Mouse (Mus musculus): ENCODE results near the gene AI597479. TPM values are rescaled to one million over a fixed set of nuclear protein-coding genes. Genes with fewer than 3 reads are reported as not detected.

Gene AI597479
- polyA plus RNA-seq, 1 experiment from 2014 or later = 5.0 TPM

DNA sequence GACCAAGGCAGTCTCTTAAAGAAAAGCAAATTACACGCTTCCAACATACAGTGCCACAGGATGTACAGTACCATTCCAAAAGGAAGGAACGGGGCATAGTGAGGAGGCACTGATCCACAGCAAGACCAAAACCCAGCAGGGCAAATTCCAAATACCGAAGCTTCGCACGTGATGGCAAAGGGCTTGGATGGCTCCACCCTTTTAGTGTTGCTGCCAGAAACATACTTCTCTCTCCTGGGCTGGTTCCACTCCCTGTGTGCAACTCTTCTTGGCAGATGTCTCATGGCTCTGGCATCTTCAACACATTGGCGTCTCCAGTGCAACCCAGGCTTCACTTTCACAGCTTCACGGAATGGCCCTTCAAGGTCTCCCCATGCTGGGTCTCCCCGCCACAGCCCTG is 18.9 kb downstream of the AI597479 start:
- no peaks in the 10 kb centered on the region for H3K27me3 ChIP-seq (ENCODE audit: insufficient read depth, low read length)
- WGBS (ENCODE audit: insufficient replicate concordance) = 87% methylated on average over 8 of the region's 8 CpGs
- no peak overlapping the region for H3K27ac ChIP-seq (ENCODE audit: low read depth)
- DNase-seq (no peak), ATAC-seq (no peak)
- no peak for TF ChIP-seq EP300 (IDR thresholded peaks at IDR 0.05; ENCODE audit: low read depth)
- no peak for TF ChIP-seq CTCF (IDR thresholded peaks at IDR 0.05; ENCODE audit: low read depth)
- no peak overlapping the region for H3K4me2 ChIP-seq (ENCODE audit: low read depth, low read length)
- H3K36me3 ChIP-seq (replicated peaks; ENCODE audit: insufficient read depth, low read length) = peaks cover 37% of the 10 kb centered on the region
- no peak overlapping the region for H3K4me3 ChIP-seq (ENCODE audit: low read depth, low read length)
- no peak overlapping the region for H3K9ac ChIP-seq (replicated peaks)
- H3K4me1 ChIP-seq (ENCODE audit: insufficient read depth) = no peaks in the 10 kb centered on the region
- H3K9me3 ChIP-seq (ENCODE audit: low read length) = no peaks in the 10 kb centered on the region

DNA sequence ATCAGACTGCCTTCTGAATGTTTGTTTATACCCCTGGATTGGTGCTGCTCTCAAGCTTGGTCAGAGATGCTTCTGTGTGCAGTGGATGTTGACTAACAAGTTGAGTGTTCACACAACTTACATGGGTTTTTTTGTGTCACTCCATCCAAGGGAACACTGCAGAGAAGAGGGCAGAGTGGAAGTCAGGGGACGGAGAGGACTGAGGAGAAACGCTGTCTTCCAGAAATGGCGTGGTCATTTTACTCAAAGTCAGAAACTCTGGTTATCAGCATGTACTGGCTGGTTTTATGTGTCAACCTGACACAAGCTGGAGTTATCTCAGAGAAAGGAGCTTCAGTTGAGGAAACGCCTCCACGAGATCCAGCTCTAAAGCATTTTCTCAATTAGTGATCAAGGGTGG is 22.4 kb downstream of the AI597479 start:
- H3K9ac ChIP-seq (replicated peaks) = no peak overlapping the region
- DNase-seq (no peak), ATAC-seq (no peak)
- no peak overlapping the region for H3K27ac ChIP-seq (ENCODE audit: low read depth)
- H3K27me3 ChIP-seq (ENCODE audit: insufficient read depth, low read length) = no peaks in the 10 kb centered on the region
- no peak overlapping the region for H3K4me3 ChIP-seq (ENCODE audit: low read depth, low read length)
- H3K4me1 ChIP-seq (ENCODE audit: insufficient read depth) = no peaks in the 10 kb centered on the region
- H3K4me2 ChIP-seq (ENCODE audit: low read depth, low read length) = no peak overlapping the region
- TF ChIP-seq EP300 (IDR thresholded peaks at IDR 0.05; ENCODE audit: low read depth) (no peak), CTCF (IDR thresholded peaks at IDR 0.05; ENCODE audit: low read depth) (no peak)
- WGBS (ENCODE audit: insufficient replicate concordance) = 79% methylated on average over 5 of the region's 5 CpGs
- H3K9me3 ChIP-seq (ENCODE audit: low read length) = no peaks in the 10 kb centered on the region
- H3K36me3 ChIP-seq (replicated peaks; ENCODE audit: insufficient read depth, low read length) = peaks cover 18% of the 10 kb centered on the region

DNA sequence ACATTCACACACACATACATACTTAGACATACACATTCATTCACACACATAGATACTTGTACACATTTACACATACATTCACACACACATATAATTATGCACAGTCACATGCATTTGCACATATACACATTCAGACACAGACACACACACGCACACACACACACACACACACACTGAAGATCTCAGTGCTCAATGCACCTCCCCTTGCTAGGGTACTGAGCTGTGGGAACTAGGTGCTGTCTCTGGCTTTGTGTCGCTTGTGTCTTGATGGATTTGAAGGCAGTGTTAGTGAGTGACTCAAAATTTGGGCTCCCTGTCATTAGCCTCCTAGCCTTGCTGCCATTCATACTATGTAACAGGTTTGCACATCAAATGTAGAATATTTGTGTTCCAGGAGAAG is 24.1 kb downstream of the AI597479 start:
- H3K36me3 ChIP-seq (replicated peaks; ENCODE audit: insufficient read depth, low read length) = peaks cover 8% of the 10 kb centered on the region
- H3K27ac ChIP-seq (ENCODE audit: low read depth) = no peak overlapping the region
- no peaks in the 10 kb centered on the region for H3K4me1 ChIP-seq (ENCODE audit: insufficient read depth)
- DNase-seq (no peak), ATAC-seq (no peak)
- 84% methylated on average over 2 of the region's 2 CpGs for WGBS (ENCODE audit: insufficient replicate concordance)
- no peak for TF ChIP-seq EP300 (IDR thresholded peaks at IDR 0.05; ENCODE audit: low read depth)
- no peak for TF ChIP-seq CTCF (IDR thresholded peaks at IDR 0.05; ENCODE audit: low read depth)
- H3K4me2 ChIP-seq (ENCODE audit: low read depth, low read length) = no peak overlapping the region
- H3K9ac ChIP-seq (replicated peaks) = no peak overlapping the region
- no peaks in the 10 kb centered on the region for H3K27me3 ChIP-seq (ENCODE audit: insufficient read depth, low read length)
- H3K9me3 ChIP-seq (ENCODE audit: low read length) = no peaks in the 10 kb centered on the region
- H3K4me3 ChIP-seq (ENCODE audit: low read depth, low read length) = no peak overlapping the region

DNA sequence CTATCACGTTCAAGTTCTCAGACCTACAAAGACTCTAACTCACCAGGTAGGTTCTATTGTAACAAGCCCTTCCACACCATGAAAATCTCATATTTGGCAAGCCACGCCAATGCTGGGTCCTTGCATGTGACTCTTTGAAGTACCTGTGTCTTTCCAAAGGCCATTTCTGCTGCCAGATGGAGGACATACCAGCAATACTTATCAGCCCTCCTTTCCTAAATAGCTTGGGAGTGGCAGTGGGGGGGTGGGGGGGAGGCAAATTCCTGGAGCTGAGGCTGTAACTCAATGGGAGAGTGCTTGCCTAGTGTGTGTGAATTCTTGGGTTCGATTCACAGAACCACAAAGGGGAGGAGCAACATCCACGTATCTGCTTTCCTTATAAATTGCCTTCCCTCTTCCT is 26.2 kb downstream of the AI597479 start:
- TF ChIP-seq EP300 (IDR thresholded peaks at IDR 0.05; ENCODE audit: low read depth) (no peak), CTCF (IDR thresholded peaks at IDR 0.05; ENCODE audit: low read depth) (no peak)
- Histone ChIP-seq H3K27me3 (ENCODE audit: insufficient read depth, low read length) (no peaks in the 10 kb centered on the region), H3K4me2 (ENCODE audit: low read depth, low read length) (no peak overlapping the region), H3K4me3 (ENCODE audit: low read depth, low read length) (no peak overlapping the region), H3K36me3 (replicated peaks; ENCODE audit: insufficient read depth, low read length) (no peaks in the 10 kb centered on the region), H3K4me1 (ENCODE audit: insufficient read depth) (no peaks in the 10 kb centered on the region), H3K9me3 (ENCODE audit: low read length) (no peaks in the 10 kb centered on the region), H3K9ac (replicated peaks) (no peak overlapping the region), H3K27ac (ENCODE audit: low read depth) (no peak overlapping the region)
- DNase-seq = no peak
- WGBS (ENCODE audit: insufficient replicate concordance) = 63% methylated on average over 4 of the region's 4 CpGs
- ATAC-seq = no peak

DNA sequence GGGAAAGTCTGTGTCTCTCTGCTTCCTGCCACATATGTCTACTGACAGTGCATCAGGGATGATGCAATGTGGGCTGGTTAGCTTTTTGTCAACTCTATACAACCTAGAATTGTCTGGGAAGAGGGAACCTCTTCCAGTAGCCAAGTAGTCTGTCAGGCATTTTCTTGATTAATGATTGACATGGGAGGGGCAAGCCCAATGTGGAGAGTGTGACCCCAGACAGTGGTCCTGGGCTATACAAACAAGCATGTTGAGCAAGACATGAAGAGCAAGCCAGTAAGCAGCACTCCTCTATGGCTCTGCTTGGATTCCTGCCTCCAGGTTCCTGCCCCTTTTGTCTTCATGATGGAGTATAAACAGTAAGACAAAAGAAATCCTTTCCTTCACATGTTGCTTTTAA is 28.7 kb downstream of the AI597479 start:
- no peaks in the 10 kb centered on the region for H3K27me3 ChIP-seq (ENCODE audit: insufficient read depth, low read length)
- DNase-seq = no peak
- TF ChIP-seq CTCF (IDR thresholded peaks at IDR 0.05; ENCODE audit: low read depth) (no peak), EP300 (IDR thresholded peaks at IDR 0.05; ENCODE audit: low read depth) (no peak)
- H3K9me3 ChIP-seq (ENCODE audit: low read length) = no peaks in the 10 kb centered on the region
- no peak overlapping the region for H3K27ac ChIP-seq (ENCODE audit: low read depth)
- no peaks in the 10 kb centered on the region for H3K4me1 ChIP-seq (ENCODE audit: insufficient read depth)
- no peak overlapping the region for H3K4me2 ChIP-seq (ENCODE audit: low read depth, low read length)
- no peaks in the 10 kb centered on the region for H3K36me3 ChIP-seq (replicated peaks; ENCODE audit: insufficient read depth, low read length)
- no peak overlapping the region for H3K9ac ChIP-seq (replicated peaks)
- ATAC-seq = no peak
- H3K4me3 ChIP-seq (ENCODE audit: low read depth, low read length) = no peak overlapping the region

DNA sequence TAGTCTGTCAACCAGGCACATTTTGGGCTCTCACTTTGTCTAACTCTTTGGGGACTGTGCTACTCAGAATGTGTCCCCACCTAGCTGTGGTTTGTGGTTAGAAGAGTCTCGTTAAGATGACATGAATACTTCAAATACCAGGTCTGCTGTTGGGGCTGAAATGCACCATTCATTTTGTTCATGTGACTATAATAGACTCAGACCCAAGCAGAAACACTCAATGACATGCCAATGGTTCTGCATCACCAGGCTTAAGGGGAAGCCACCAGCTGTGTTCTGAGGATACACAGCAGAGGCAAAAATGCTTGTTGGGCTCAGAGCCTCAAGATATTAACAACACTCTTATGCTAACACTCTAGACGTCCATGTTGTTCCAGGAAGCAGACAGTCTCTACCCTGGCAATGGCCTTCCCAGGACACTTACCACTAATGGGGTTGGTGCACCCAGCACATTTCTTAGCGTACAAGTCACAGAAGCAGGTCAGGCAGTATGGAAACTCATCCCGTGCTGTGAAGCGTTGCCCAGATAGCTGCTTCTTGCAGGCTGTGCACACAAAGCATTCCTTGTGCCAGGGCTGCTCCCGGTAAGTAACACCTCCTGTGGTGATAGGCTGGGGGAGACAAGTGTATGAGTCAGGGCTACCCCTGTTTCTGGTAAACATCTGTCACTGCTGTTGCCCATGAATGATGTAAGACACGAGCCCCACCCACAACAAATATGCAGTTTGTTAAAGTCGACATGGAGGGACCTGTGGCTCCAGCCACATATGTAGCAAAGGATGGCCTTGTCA is 29.5 kb downstream of the AI597479 start:
- Histone ChIP-seq H3K9me3 (ENCODE audit: low read length) (no peaks in the 10 kb centered on the region), H3K36me3 (replicated peaks; ENCODE audit: insufficient read depth, low read length) (no peaks in the 10 kb centered on the region), H3K4me1 (ENCODE audit: insufficient read depth) (no peaks in the 10 kb centered on the region), H3K27me3 (ENCODE audit: insufficient read depth, low read length) (no peaks in the 10 kb centered on the region), H3K4me2 (ENCODE audit: low read depth, low read length) (no peak overlapping the region), H3K27ac (ENCODE audit: low read depth) (no peak overlapping the region), H3K9ac (replicated peaks) (no peak overlapping the region), H3K4me3 (ENCODE audit: low read depth, low read length) (no peak overlapping the region)
- TF ChIP-seq CTCF (IDR thresholded peaks at IDR 0.05; ENCODE audit: low read depth) (no peak), EP300 (IDR thresholded peaks at IDR 0.05; ENCODE audit: low read depth) (no peak)
- ATAC-seq (no peak), DNase-seq (no peak)
- 73% methylated on average over 8 of the region's 8 CpGs for WGBS (ENCODE audit: insufficient replicate concordance)

Measured in liver, postnatal 0 days (tissue).